Mouse (Mus musculus) thymus, adult 18-20 months (tissue): Measurements from ENCODE around the gene Gtpbp3.
A peak's percentile ranks its signal among the peaks of the same experiment; 100 is the strongest.
"Not testable (repeated sequence)": the region's sequence is repeated elsewhere in the genome, so short reads cannot be mapped to it uniquely, and the experiment has no call there.

Experiments used
- DNase-seq, 2 experiments: peaks; one replicate each; pipeline ENCODE4 v3.0.0; 2022; ENCODE audit warnings: mixed read lengths in 2 of 2

Gtpbp3 gene

GRCm38 (mm10) chr8:71498816-71499690, 11.2 kb downstream of the Gtpbp3 start:
- no peak for DNase-seq

- DNase-seq, result no peak
These were observed 16.4 kb downstream of the Gtpbp3 start for GRCm38 (mm10) chr8:71504349-71504748.

GRCm38 (mm10) chr8:71505326-71505725, 17.4 kb downstream of the Gtpbp3 start:
- DNase-seq, result no peak

GRCm38 (mm10) chr8:71505979-71506378, 18.1 kb downstream of the Gtpbp3 start:
- DNase-seq, result no peak

- no peak for DNase-seq
These were observed 19.7 kb downstream of the Gtpbp3 start for GRCm38 (mm10) chr8:71507589-71508104.

- DNase-seq, result no peak
These were observed 21.4 kb downstream of the Gtpbp3 start for GRCm38 (mm10) chr8:71509316-71509715.

GRCm38 (mm10) chr8:71511644-71512043, 23.7 kb downstream of the Gtpbp3 start, which contains the start of gene Plvap:
Gene Plvap (minus strand): TSS chr8:71511752.
- DNase-seq, result no peak

GRCm38 (mm10) chr8:71513018-71513754, 25.3 kb downstream of the Gtpbp3 start:
- DNase-seq, result no peak

GRCm38 (mm10) chr8:71515043-71515442, 27.1 kb downstream of the Gtpbp3 start:
- DNase-seq, result no peak

GRCm38 (mm10) chr8:71516786-71517185, 28.9 kb downstream of the Gtpbp3 start:
- DNase-seq, result no peak

- not testable (repeated sequence) for DNase-seq
These were observed 31.3 kb downstream of the Gtpbp3 start for GRCm38 (mm10) chr8:71519037-71519825.

GRCm38 (mm10) chr8:71521634-71522033, 33.7 kb downstream of the Gtpbp3 start:
- DNase-seq, result peak; percentile 88 to 89

- no peak for DNase-seq
These were observed 37.5 kb downstream of the Gtpbp3 start, which contains the start of gene Ccdc194 for GRCm38 (mm10) chr8:71525226-71526050. Gene Ccdc194 (minus strand): TSS chr8:71525711.

- no peak for DNase-seq
These were observed 38.4 kb downstream of the Gtpbp3 start for GRCm38 (mm10) chr8:71526272-71526671.

GRCm38 (mm10) chr8:71527162-71527870, 39.4 kb downstream of the Gtpbp3 start:
- no peak for DNase-seq

- DNase-seq, result no peak
These were observed 40.6 kb downstream of the Gtpbp3 start for GRCm38 (mm10) chr8:71528362-71529073.

GRCm38 (mm10) chr8:71530735-71531467, 43.0 kb downstream of the Gtpbp3 start:
- not testable (repeated sequence) for DNase-seq

- peak in 1 of 2 experiments; percentile 16 for DNase-seq
These were observed 46.4 kb downstream of the Gtpbp3 start for GRCm38 (mm10) chr8:71534263-71534810.

GRCm38 (mm10) chr8:71535663-71536062, 47.8 kb downstream of the Gtpbp3 start:
- peak; percentile 41 to 60 for DNase-seq
